Mouse (Mus musculus) erythroblast, embryonic 14.5 days (primary cell): ENCODE measurements around the gene Ccdc86.

ENCODE experiments used
- GATA1 ChIP-seq: IDR thresholded peaks from 2 replicates; pipeline ENCODE4 v1.6.1; 2012; ENCODE audit warnings: low read length, inconsistent platforms, mixed read lengths
- TAL1 ChIP-seq: IDR thresholded peaks from 3 replicates; pipeline ENCODE4 v1.6.1; 2012; ENCODE audit warnings: low read length, inconsistent platforms, mixed read lengths

DNA sequence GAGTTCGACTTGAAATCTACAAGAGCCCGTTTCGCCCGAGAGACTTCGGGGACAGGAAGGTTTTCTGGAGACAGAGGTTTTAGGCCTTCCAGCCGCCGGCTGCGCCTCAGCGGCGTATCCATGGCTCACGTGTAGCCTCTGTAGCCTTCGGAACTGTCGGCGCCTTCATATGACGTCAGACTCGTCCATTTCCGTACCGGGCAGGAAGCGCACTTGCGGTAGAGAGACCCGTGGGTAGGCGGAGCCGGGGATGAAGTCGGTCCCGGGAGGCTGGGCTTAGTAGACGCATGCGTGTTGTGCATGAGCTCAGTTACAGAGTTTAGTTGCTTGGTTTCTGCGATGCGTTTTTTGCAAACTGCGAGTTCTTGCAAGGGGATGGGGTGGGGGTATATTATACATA lies at the start of gene Ccdc86:
- TF ChIP-seq GATA1 (no peak), TAL1 (no peak)
